Mouse (Mus musculus) G1E (cell line): ENCODE measurements around the gene Gm42957.

Experiments
- CTCF ChIP-seq: IDR thresholded peaks from 2 replicates; pipeline ENCODE4 v1.5.1; 2012; ENCODE audit warnings: low read depth, low read length, inconsistent platforms, mixed read lengths
- GATA1 ChIP-seq: IDR thresholded peaks from 2 replicates; pipeline ENCODE4 v1.6.1; 2012; ENCODE audit warnings: borderline replicate concordance, low read length, inconsistent platforms, mixed read lengths
- GATA2 ChIP-seq: IDR thresholded peaks from 2 replicates; pipeline ENCODE4 v1.6.1; 2012; ENCODE audit warnings: low read depth, low read length, inconsistent platforms, borderline replicate concordance
- POLR2AphosphoS5 ChIP-seq: IDR thresholded peaks from 2 replicates; pipeline ENCODE4 v1.6.1; 2012; ENCODE audit warnings: low read depth, low read length, inconsistent platforms; ENCODE audit not compliant: insufficient replicate concordance
- TAL1 ChIP-seq: conservative IDR thresholded peaks from 2 replicates; pipeline ENCODE4 v1.6.1; 2012; ENCODE audit warnings: low read depth, low read length, inconsistent platforms, mixed read lengths

DNA sequence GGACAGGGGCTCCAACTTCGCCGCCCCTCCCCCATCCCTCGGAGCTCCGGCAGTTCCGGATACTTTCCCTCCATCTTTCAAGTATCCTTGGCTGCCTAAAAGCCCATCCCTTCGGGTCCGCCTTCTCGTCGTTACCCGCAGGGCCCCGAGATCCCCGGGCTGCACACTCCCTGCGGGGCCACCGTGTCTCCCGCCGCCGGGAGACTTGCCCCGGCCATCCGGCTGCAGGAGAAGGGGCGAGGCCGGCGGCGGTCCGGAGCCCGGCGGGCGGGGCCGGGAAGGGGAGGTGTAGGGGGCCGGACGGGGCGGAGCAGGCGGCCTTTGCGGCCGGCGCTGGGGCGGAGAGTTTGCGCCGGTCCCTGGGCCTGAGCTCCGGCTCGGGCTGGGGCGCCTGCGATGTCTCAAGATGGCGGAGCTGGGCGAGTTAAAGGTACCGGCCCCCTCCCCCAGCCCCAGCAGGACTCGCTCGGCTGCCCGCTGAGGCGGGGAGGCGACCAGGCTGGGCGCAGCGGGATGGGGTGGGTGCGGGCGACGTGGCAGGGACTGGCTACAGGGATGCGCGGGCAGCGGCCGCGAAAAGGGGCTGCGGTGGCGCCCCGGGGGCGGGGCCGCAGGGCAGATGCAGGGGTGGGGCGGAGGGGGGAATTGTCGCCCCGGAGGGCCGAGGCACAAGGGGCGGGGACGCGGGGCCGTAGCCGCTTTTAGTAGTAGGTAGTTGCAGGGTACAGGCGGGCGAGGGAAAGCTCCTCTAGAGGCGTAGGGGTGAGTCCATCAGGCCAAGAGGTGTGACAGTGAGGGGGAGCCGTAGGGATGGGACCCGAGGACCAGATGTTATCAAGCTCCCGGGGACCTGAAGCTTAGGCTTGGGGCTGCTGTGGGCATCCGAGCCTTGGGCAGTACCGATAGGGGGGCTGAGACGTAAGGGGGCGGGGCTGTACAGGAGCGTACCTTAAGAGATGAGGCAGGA, 61.8 kb downstream of the Gm42957 start:
- TF ChIP-seq CTCF (no peak), TAL1 (no peak), GATA1 (no peak), POLR2AphosphoS5 (no peak), GATA2 (no peak)
